Mouse (Mus musculus): Measurements from ENCODE around the gene Cpvl. TPM values are rescaled to one million over a fixed set of nuclear protein-coding genes. Genes with fewer than 3 reads are reported as not detected.

Cpvl gene
- polyA plus RNA-seq, 1 experiment from 2014 or later: not detected

- Histone ChIP-seq H3K27me3 (replicated peaks) (0 out of 2 replicates have a peak, but pooled peaks cover 2% of the 10 kb centered on the region), H3K9ac (no peak overlapping the region), H3K36me3 (no peaks in the 10 kb centered on the region), H3K4me3 (no peak overlapping the region), H3K9me3 (replicated peaks) (no peaks in the 10 kb centered on the region), H3K4me1 (replicated peaks) (no peaks in the 10 kb centered on the region), H3K4me2 (no peak overlapping the region), H3K27ac (ENCODE audit: poor library complexity, severe bottlenecking) (no peak overlapping the region)
- WGBS: 79% methylated on average over 8 of the region's 8 CpGs
- no peak for ATAC-seq (ENCODE audit: insufficient number of reproducible peaks, low FRiP score)
These were observed 46.9 kb downstream of the Cpvl start for GRCm38 (mm10) chr6:53931605-53932004.

- Histone ChIP-seq H3K36me3 (no peaks in the 10 kb centered on the region), H3K9me3 (replicated peaks) (no peaks in the 10 kb centered on the region), H3K27me3 (replicated peaks) (0 out of 2 replicates have a peak, but pooled peaks cover 2% of the 10 kb centered on the region), H3K27ac (ENCODE audit: poor library complexity, severe bottlenecking) (no peak overlapping the region), H3K4me2 (no peak overlapping the region), H3K9ac (no peak overlapping the region), H3K4me3 (no peak overlapping the region), H3K4me1 (replicated peaks) (no peaks in the 10 kb centered on the region)
- WGBS: 64% methylated on average over 4 of the region's 4 CpGs
- no peak for ATAC-seq (ENCODE audit: insufficient number of reproducible peaks, low FRiP score)
These were observed 48.6 kb downstream of the Cpvl start for GRCm38 (mm10) chr6:53929858-53930257.

- H3K4me1 ChIP-seq (replicated peaks): no peaks in the 10 kb centered on the region
- H3K27ac ChIP-seq (ENCODE audit: poor library complexity, severe bottlenecking): no peak overlapping the region
- no peak overlapping the region for H3K9ac ChIP-seq
- H3K27me3 ChIP-seq (replicated peaks): 0 out of 2 replicates have a peak, but pooled peaks cover 2% of the 10 kb centered on the region
- no peaks in the 10 kb centered on the region for H3K9me3 ChIP-seq (replicated peaks)
- H3K4me2 ChIP-seq: no peak overlapping the region
- no peak overlapping the region for H3K4me3 ChIP-seq
- H3K36me3 ChIP-seq: no peaks in the 10 kb centered on the region
- 92% methylated on average over 2 of the region's 2 CpGs for WGBS
- ATAC-seq (ENCODE audit: insufficient number of reproducible peaks, low FRiP score): no peak
These were observed 52.3 kb downstream of the Cpvl start for GRCm38 (mm10) chr6:53926197-53926596.

GRCm38 (mm10) chr6:53925192-53925591, 53.3 kb downstream of the Cpvl start:
- WGBS: 64% methylated on average over 8 of the region's 8 CpGs
- no peak overlapping the region for H3K9ac ChIP-seq
- H3K4me3 ChIP-seq: no peak overlapping the region
- no peaks in the 10 kb centered on the region for H3K4me1 ChIP-seq (replicated peaks)
- H3K27me3 ChIP-seq (replicated peaks): 0 out of 2 replicates have a peak, but pooled peaks cover 2% of the 10 kb centered on the region
- H3K36me3 ChIP-seq: no peaks in the 10 kb centered on the region
- no peak overlapping the region for H3K27ac ChIP-seq (ENCODE audit: poor library complexity, severe bottlenecking)
- no peak overlapping the region for H3K4me2 ChIP-seq
- H3K9me3 ChIP-seq (replicated peaks): no peaks in the 10 kb centered on the region
- no peak for ATAC-seq (ENCODE audit: insufficient number of reproducible peaks, low FRiP score)

GRCm38 (mm10) chr6:53920041-53920440, 58.4 kb downstream of the Cpvl start:
- no peak overlapping the region for H3K9ac ChIP-seq
- no peaks in the 10 kb centered on the region for H3K27me3 ChIP-seq (replicated peaks)
- ATAC-seq (ENCODE audit: insufficient number of reproducible peaks, low FRiP score): no peak
- no peaks in the 10 kb centered on the region for H3K36me3 ChIP-seq
- H3K27ac ChIP-seq (ENCODE audit: poor library complexity, severe bottlenecking): no peak overlapping the region
- H3K9me3 ChIP-seq (replicated peaks): no peaks in the 10 kb centered on the region
- WGBS: 45% methylated on average over 7 of the region's 7 CpGs
- no peak overlapping the region for H3K4me2 ChIP-seq
- no peaks in the 10 kb centered on the region for H3K4me1 ChIP-seq (replicated peaks)
- H3K4me3 ChIP-seq: no peak overlapping the region

- ATAC-seq (ENCODE audit: insufficient number of reproducible peaks, low FRiP score): no peak
- H3K9ac ChIP-seq: no peak overlapping the region
- no peaks in the 10 kb centered on the region for H3K9me3 ChIP-seq (replicated peaks)
- WGBS: 80% methylated on average over 6 of the region's 6 CpGs
- no peak overlapping the region for H3K4me3 ChIP-seq
- no peak overlapping the region for H3K4me2 ChIP-seq
- H3K27ac ChIP-seq (ENCODE audit: poor library complexity, severe bottlenecking): no peak overlapping the region
- no peaks in the 10 kb centered on the region for H3K4me1 ChIP-seq (replicated peaks)
- no peaks in the 10 kb centered on the region for H3K36me3 ChIP-seq
- no peaks in the 10 kb centered on the region for H3K27me3 ChIP-seq (replicated peaks)
These were observed 61.4 kb downstream of the Cpvl start for GRCm38 (mm10) chr6:53917026-53917558.

DNA sequence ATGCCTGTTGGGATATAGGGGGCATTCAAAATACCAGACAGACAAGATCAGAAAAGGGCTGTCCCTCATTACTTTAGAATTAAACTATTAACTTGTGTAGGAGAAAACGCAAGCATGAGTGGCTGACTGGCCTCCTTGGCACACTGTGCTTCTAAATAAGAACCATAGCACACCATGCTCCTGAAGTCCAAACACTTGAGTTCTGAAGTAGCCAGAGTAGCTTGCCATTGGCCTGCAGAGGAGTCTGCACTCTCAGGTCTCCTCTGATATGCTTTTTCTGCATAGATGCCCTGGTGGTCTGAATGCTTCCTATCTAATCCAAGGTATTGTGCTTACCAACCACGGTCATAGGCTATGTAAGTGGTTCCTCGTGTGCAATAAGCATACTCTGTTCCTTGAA, 63.1 kb downstream of the Cpvl start:
- Histone ChIP-seq H3K4me3 (no peak overlapping the region), H3K9me3 (replicated peaks) (no peaks in the 10 kb centered on the region), H3K4me2 (no peak overlapping the region), H3K27ac (ENCODE audit: poor library complexity, severe bottlenecking) (no peak overlapping the region), H3K9ac (no peak overlapping the region), H3K4me1 (replicated peaks) (no peaks in the 10 kb centered on the region), H3K27me3 (replicated peaks) (0 out of 2 replicates have a peak, but pooled peaks cover 3% of the 10 kb centered on the region), H3K36me3 (no peaks in the 10 kb centered on the region)
- WGBS: 82% methylated on average over 3 of the region's 3 CpGs
- ATAC-seq (ENCODE audit: insufficient number of reproducible peaks, low FRiP score): no peak

GRCm38 (mm10) chr6:53913151-53913550, 65.3 kb downstream of the Cpvl start:
- WGBS: 56% methylated on average over 7 of the region's 7 CpGs
- H3K4me2 ChIP-seq: no peak overlapping the region
- H3K4me1 ChIP-seq (replicated peaks): peaks cover 12% of the 10 kb centered on the region; the same call in 1 of the 2 replicates
- 0 out of 2 replicates have a peak, but pooled peaks cover 3% of the 10 kb centered on the region for H3K27me3 ChIP-seq (replicated peaks)
- H3K9ac ChIP-seq: no peak overlapping the region
- ATAC-seq (ENCODE audit: insufficient number of reproducible peaks, low FRiP score): no peak
- H3K4me3 ChIP-seq: no peak overlapping the region
- no peak overlapping the region for H3K27ac ChIP-seq (ENCODE audit: poor library complexity, severe bottlenecking)
- no peaks in the 10 kb centered on the region for H3K36me3 ChIP-seq
- H3K9me3 ChIP-seq (replicated peaks): no peaks in the 10 kb centered on the region

GRCm38 (mm10) chr6:53912112-53912782, 66.2 kb downstream of the Cpvl start:
- H3K27ac ChIP-seq (ENCODE audit: poor library complexity, severe bottlenecking): no peak overlapping the region
- ATAC-seq (ENCODE audit: insufficient number of reproducible peaks, low FRiP score): no peak
- H3K9ac ChIP-seq: no peak overlapping the region
- 62% methylated on average over 6 of the region's 6 CpGs for WGBS
- H3K4me1 ChIP-seq (replicated peaks): peaks cover 12% of the 10 kb centered on the region; the same call in 1 of the 2 replicates
- H3K27me3 ChIP-seq (replicated peaks): 0 out of 2 replicates have a peak, but pooled peaks cover 3% of the 10 kb centered on the region
- no peaks in the 10 kb centered on the region for H3K9me3 ChIP-seq (replicated peaks)
- H3K4me2 ChIP-seq: no peak overlapping the region
- H3K4me3 ChIP-seq: no peak overlapping the region
- H3K36me3 ChIP-seq: no peaks in the 10 kb centered on the region

DNA sequence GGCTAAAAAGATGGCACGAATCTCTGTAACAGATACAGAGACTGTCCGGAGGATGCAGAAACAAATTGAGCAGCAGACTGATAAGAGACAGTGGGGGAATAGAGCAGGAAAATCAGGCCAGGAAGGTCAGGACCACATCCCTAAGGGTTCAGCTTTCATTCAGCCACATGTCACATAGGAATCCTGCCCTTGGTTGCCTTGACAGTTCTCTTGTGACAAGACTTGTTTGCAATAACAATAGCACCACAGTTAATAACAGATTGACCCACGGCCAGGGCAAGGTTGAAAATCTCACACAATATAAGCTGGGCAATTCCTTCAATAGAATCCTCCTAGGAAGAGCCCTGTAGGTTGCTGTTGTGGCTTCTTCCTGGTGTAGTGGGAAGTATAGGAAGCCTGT, 68.5 kb downstream of the Cpvl start:
- Histone ChIP-seq H3K27ac (ENCODE audit: poor library complexity, severe bottlenecking) (no peak overlapping the region), H3K9ac (no peak overlapping the region), H3K4me1 (replicated peaks) (peaks cover 18% of the 10 kb centered on the region; the same call in 1 of the 2 replicates), H3K27me3 (replicated peaks) (0 out of 2 replicates have a peak, but pooled peaks cover 3% of the 10 kb centered on the region), H3K4me2 (no peak overlapping the region), H3K4me3 (no peak overlapping the region), H3K9me3 (replicated peaks) (no peaks in the 10 kb centered on the region), H3K36me3 (no peaks in the 10 kb centered on the region)
- 21% methylated on average over 3 of the region's 3 CpGs for WGBS
- no peak for ATAC-seq (ENCODE audit: insufficient number of reproducible peaks, low FRiP score)

- Histone ChIP-seq H3K4me2 (no peak overlapping the region), H3K4me1 (replicated peaks) (peaks cover 18% of the 10 kb centered on the region; the same call in 1 of the 2 replicates), H3K4me3 (no peak overlapping the region), H3K27ac (ENCODE audit: poor library complexity, severe bottlenecking) (no peak overlapping the region), H3K9me3 (replicated peaks) (no peaks in the 10 kb centered on the region), H3K27me3 (replicated peaks) (0 out of 2 replicates have a peak, but pooled peaks cover 3% of the 10 kb centered on the region), H3K36me3 (no peaks in the 10 kb centered on the region), H3K9ac (no peak overlapping the region)
- 29% methylated on average over 4 of the region's 5 CpGs for WGBS
- ATAC-seq (ENCODE audit: insufficient number of reproducible peaks, low FRiP score): no peak
These were observed 69.0 kb downstream of the Cpvl start for GRCm38 (mm10) chr6:53909446-53909845.

Measured in heart, embryonic 12.5 days (tissue).